Mouse (Mus musculus) cerebellum, adult 2 months (tissue): ENCODE data around the gene Dscaml1.

Experiments
- CTCF ChIP-seq: fragments of 200-500 bp; IDR thresholded peaks from 2 replicates; pipeline ENCODE4 v1.5.1; 2011; ENCODE audit warnings: low read depth, mild to moderate bottlenecking, control low read depth, low read length, moderate library complexity, borderline replicate concordance; ENCODE audit not compliant: insufficient read depth
- POLR2A ChIP-seq: fragments of 200-500 bp; IDR thresholded peaks from 2 replicates; pipeline ENCODE4 v1.6.1; 2011; ENCODE audit warnings: low read length, control low read depth, borderline replicate concordance; ENCODE audit not compliant: insufficient read depth

- TF ChIP-seq POLR2A (no peak), CTCF (no peak)
Measured at GRCm38 (mm10) chr9:45651810-45652177, 225.4 kb downstream of the Dscaml1 start.
